Mouse (Mus musculus) lung, adult 2 months (tissue): ENCODE results near the gene Serhl. TPM values are rescaled to one million over a fixed set of nuclear protein-coding genes. Genes with fewer than 3 reads are reported as not detected.
"Not testable (repeated sequence)": the region's sequence is repeated elsewhere in the genome, so short reads cannot be mapped to it uniquely, and the experiment has no call there.

Experiments used
- DNase-seq: peaks from one replicate; pipeline ENCODE4 v3.0.0; 2022
- H3K4me1 ChIP-seq: fragments of 200-500 bp; 2 replicates; pipeline ENCODE4 v1.6.1; 2011; ENCODE audit warnings: low read length; ENCODE audit not compliant: control insufficient read depth, insufficient read depth
- H3K4me3 ChIP-seq: fragments of 200-500 bp; replicated peaks from 2 replicates; pipeline ENCODE3; 2011; ENCODE audit warnings: low read depth, mild to moderate bottlenecking, control low read depth, low read length; ENCODE audit errors: extremely low read depth
- CTCF ChIP-seq: fragments of 200-500 bp; IDR thresholded peaks from 2 replicates; pipeline ENCODE4 v1.5.1; 2011; ENCODE audit warnings: mild to moderate bottlenecking, low read length, control low read depth; ENCODE audit not compliant: insufficient read depth
- POLR2A ChIP-seq: fragments of 200-500 bp; IDR thresholded peaks from 2 replicates; pipeline ENCODE4 v1.6.1; 2011; ENCODE audit warnings: low read depth, mild to moderate bottlenecking, control low read depth, low read length, borderline replicate concordance; ENCODE audit errors: extremely low read depth
- WGBS: fragments of 180-500 bp; shearing (Covaris S2); methylation state at CpG from one replicate; pipeline ENCODE4 v1.1.7; 2018; 5-methylcytosine and 5-hydroxymethylcytosine counted together
- polyA plus RNA-seq: library from polyadenylated mRNA; depleted of rRNA; stranded (reverse); fragments of >200 nt; gene quantifications from 2 replicates; pipeline ENCODE4 v1.2.3, GENCODE M21; 2012; rRNA removed

Gene Serhl
- polyA plus RNA-seq, result 38.6 and 43.5 TPM in 2 replicates

- no peak for DNase-seq
- Histone ChIP-seq H3K4me3 (no peak within 1 kb of the TSS), H3K4me1 (no peaks in the 10 kb centered on the region)
- 22% methylated on average over 7 of the region's 7 CpGs for WGBS
- TF ChIP-seq CTCF, result no peak
- no peak for TF ChIP-seq POLR2A
Observed at GRCm38 (mm10) chr15:83089429-83089605, at the start of gene Serhl. Serhl (plus strand) TSS chr15:83089506.

- 81% methylated on average over 2 of the region's 2 CpGs for WGBS
- DNase-seq, result no peak
- TF ChIP-seq POLR2A, result no peak
- no peaks in the 10 kb centered on the region for H3K4me1 ChIP-seq
- H3K4me3 ChIP-seq, result no peak overlapping the region
Observed at GRCm38 (mm10) chr15:83040156-83040555, 49.1 kb upstream of the Serhl start.

GRCm38 (mm10) chr15:83042655-83043361 lies 46.5 kb upstream of the Serhl start:
- no peak overlapping the region for H3K4me3 ChIP-seq
- DNase-seq, result no peak
- 26% methylated on average over 6 of the region's 6 CpGs for WGBS
- TF ChIP-seq POLR2A (no peak), CTCF (no peak)
- no peaks in the 10 kb centered on the region for H3K4me1 ChIP-seq

- 69% methylated on average over 22 of the region's 22 CpGs for WGBS
- Histone ChIP-seq H3K4me3 (no peak overlapping the region), H3K4me1 (no peaks in the 10 kb centered on the region)
- TF ChIP-seq POLR2A (no peak), CTCF (no peak)
- no peak for DNase-seq
Observed at GRCm38 (mm10) chr15:83043362-83043708, 46.0 kb upstream of the Serhl start.

GRCm38 (mm10) chr15:83045565-83045964 lies 43.7 kb upstream of the Serhl start:
- not testable (repeated sequence) for H3K4me3 ChIP-seq, DNase-seq, H3K4me1 ChIP-seq
- 76% methylated on average over 5 of the region's 5 CpGs for WGBS

GRCm38 (mm10) chr15:83046308-83046707 lies 43.0 kb upstream of the Serhl start:
- no peak for DNase-seq
- Histone ChIP-seq H3K4me3 (no peak overlapping the region), H3K4me1 (no peaks in the 10 kb centered on the region)
- TF ChIP-seq POLR2A (no peak), CTCF (peak; percentile 20; the same call in 1 of the 2 replicates)
- 84% methylated on average over 3 of the region's 3 CpGs for WGBS

GRCm38 (mm10) chr15:83046730-83047129 lies 42.6 kb upstream of the Serhl start:
- Histone ChIP-seq H3K4me1 (no peaks in the 10 kb centered on the region), H3K4me3 (no peak overlapping the region)
- 83% methylated on average over 7 of the region's 7 CpGs for WGBS
- TF ChIP-seq POLR2A (no peak), CTCF (no peak)
- DNase-seq, result no peak

- H3K4me1 ChIP-seq, result no peaks in the 10 kb centered on the region
- no peak for DNase-seq
- TF ChIP-seq CTCF (no peak), POLR2A (no peak)
- H3K4me3 ChIP-seq, result no peak overlapping the region
- 76% methylated on average over 6 of the region's 6 CpGs for WGBS
Observed at GRCm38 (mm10) chr15:83052341-83053104, 36.8 kb upstream of the Serhl start.

- H3K4me1 ChIP-seq, result no peaks in the 10 kb centered on the region
- 38% methylated on average over 11 of the region's 11 CpGs for WGBS
- TF ChIP-seq CTCF (no peak), POLR2A (no peak)
- DNase-seq, result no peak
- no peak overlapping the region for H3K4me3 ChIP-seq
Observed at GRCm38 (mm10) chr15:83053261-83053660, 36.0 kb upstream of the Serhl start.

GRCm38 (mm10) chr15:83055569-83055968 lies 33.7 kb upstream of the Serhl start:
- no peak overlapping the region for H3K4me3 ChIP-seq
- TF ChIP-seq POLR2A, result no peak
- no peak for TF ChIP-seq CTCF

GRCm38 (mm10) chr15:83056378-83057083 lies 32.8 kb upstream of the Serhl start:
- WGBS, result 2% methylated on average over 29 of the region's 29 CpGs

More at GRCm38 (mm10) chr15:83055569-83055968, 33.7 kb upstream of the Serhl start:
- H3K4me1 ChIP-seq, result no peaks in the 10 kb centered on the region
- 52% methylated on average over 5 of the region's 5 CpGs for WGBS
- DNase-seq, result no peak

More at GRCm38 (mm10) chr15:83056378-83057083, 32.8 kb upstream of the Serhl start:
- H3K4me1 ChIP-seq, result no peaks in the 10 kb centered on the region
- TF ChIP-seq CTCF (no peak), POLR2A (no peak)
- H3K4me3 ChIP-seq, result no peak overlapping the region
- DNase-seq, result no peak
